Mouse (Mus musculus) midbrain, embryonic 11.5 days (tissue): ENCODE results near the gene Nav3. TPM values are rescaled to one million over a fixed set of nuclear protein-coding genes. Genes with fewer than 3 reads are reported as not detected.

Experiments
- ATAC-seq: fragments of 200-750 bp; cut with Nextera tagmentation; 2 replicates; pipeline ENCODE4 v1.8.0; 2017; ENCODE audit warnings: moderate TSS enrichment, moderate library complexity; ENCODE audit not compliant: low FRiP score
- DNase-seq: peaks from one replicate; pipeline ENCODE4 v3.0.0; 2015; ENCODE audit warnings: low spot score; ENCODE audit errors: missing footprints
- H3K27ac ChIP-seq: fragments of 300-500 bp; sonication (generic); 2 replicates; pipeline ENCODE4 v1.5.1; 2014; ENCODE audit warnings: low read depth, low read length
- H3K27me3 ChIP-seq: fragments of 300-500 bp; sonication (generic); 2 replicates; pipeline ENCODE4 v1.6.1; 2014; ENCODE audit warnings: mild to moderate bottlenecking, low read length, moderate library complexity, mixed read lengths; ENCODE audit not compliant: control insufficient read depth, insufficient read depth
- H3K36me3 ChIP-seq: fragments of 300-500 bp; sonication (generic); 2 replicates; pipeline ENCODE4 v1.6.1; 2014; ENCODE audit warnings: mild to moderate bottlenecking, low read length, moderate library complexity, mixed read lengths; ENCODE audit not compliant: control insufficient read depth, insufficient read depth
- H3K4me1 ChIP-seq: fragments of 300-500 bp; sonication (generic); 2 replicates; pipeline ENCODE4 v1.6.1; 2014; ENCODE audit warnings: low read length; ENCODE audit not compliant: control insufficient read depth, insufficient read depth
- H3K4me2 ChIP-seq: fragments of 300-500 bp; sonication (generic); 2 replicates; pipeline ENCODE4 v1.6.1; 2014; ENCODE audit warnings: mild to moderate bottlenecking, moderate library complexity
- H3K4me3 ChIP-seq: fragments of 300-500 bp; sonication (generic); 2 replicates; pipeline ENCODE4 v1.5.1; 2014; ENCODE audit warnings: low read depth, low read length
- H3K9ac ChIP-seq: fragments of 300-500 bp; sonication (generic); 2 replicates; pipeline ENCODE4 v1.6.1; 2014; ENCODE audit warnings: low read length
- H3K9me3 ChIP-seq: fragments of 300-500 bp; sonication (generic); 2 replicates; pipeline ENCODE4 v1.6.1; 2016; ENCODE audit warnings: low read length; ENCODE audit not compliant: control insufficient read depth
- WGBS: fragments of 180-500 bp; shearing (Covaris S2); extraction: QIAGEN DNeasy Blood & Tissue Kit; methylation state at CpG from one replicate; pipeline ENCODE4 v1.1.7; 2014; 5-methylcytosine and 5-hydroxymethylcytosine counted together
- polyA plus RNA-seq: library from polyadenylated mRNA; unstranded; fragments of >200 nt; fragmentation: Nextera tagmentation; extraction: Ambion mirVana; gene quantifications from 2 replicates; pipeline ENCODE4 v1.2.1, GENCODE M21; 2014

Gene Nav3
- polyA plus RNA-seq, 1 experiment from 2014 or later, result 7.9 TPM

GRCm38 (mm10) chr10:110440396-110440795, 15.6 kb downstream of the Nav3 start:
- Histone ChIP-seq H3K9me3 (no peaks in the 10 kb centered on the region), H3K4me3 (no peak overlapping the region), H3K27me3 (no peaks in the 10 kb centered on the region), H3K27ac (no peak overlapping the region), H3K4me2 (no peak overlapping the region), H3K9ac (no peak overlapping the region), H3K4me1 (no peaks in the 10 kb centered on the region), H3K36me3 (no peaks in the 10 kb centered on the region)
- 82% methylated on average over 2 of the region's 2 CpGs for WGBS
- ATAC-seq (no peak), DNase-seq (no peak)

- Histone ChIP-seq H3K4me1 (peaks cover 9% of the 10 kb centered on the region), H3K9ac (no peak overlapping the region), H3K27me3 (no peaks in the 10 kb centered on the region), H3K27ac (no peak overlapping the region), H3K4me2 (no peak overlapping the region), H3K36me3 (no peaks in the 10 kb centered on the region), H3K9me3 (no peaks in the 10 kb centered on the region), H3K4me3 (no peak overlapping the region)
- 93% methylated on average over 3 of the region's 3 CpGs for WGBS
- DNase-seq, result no peak
- no peak for ATAC-seq
These were observed 24.9 kb downstream of the Nav3 start for GRCm38 (mm10) chr10:110431078-110431477.

- WGBS, result 33% methylated on average over 6 of the region's 6 CpGs
- Histone ChIP-seq H3K9ac (no peak overlapping the region), H3K36me3 (no peaks in the 10 kb centered on the region), H3K27ac (no peak overlapping the region), H3K27me3 (no peaks in the 10 kb centered on the region), H3K4me3 (no peak overlapping the region), H3K9me3 (no peaks in the 10 kb centered on the region), H3K4me2 (no peak overlapping the region), H3K4me1 (peaks cover 9% of the 10 kb centered on the region)
- ATAC-seq (peak; percentile 60), DNase-seq (no peak)
These were observed 26.4 kb downstream of the Nav3 start for GRCm38 (mm10) chr10:110429578-110429977.

- Histone ChIP-seq H3K4me2 (no peak overlapping the region), H3K27me3 (no peaks in the 10 kb centered on the region), H3K4me3 (no peak overlapping the region), H3K36me3 (no peaks in the 10 kb centered on the region), H3K27ac (no peak overlapping the region), H3K9ac (no peak overlapping the region), H3K4me1 (peaks cover 9% of the 10 kb centered on the region), H3K9me3 (no peaks in the 10 kb centered on the region)
- 81% methylated on average over 2 of the region's 2 CpGs for WGBS
- ATAC-seq (no peak), DNase-seq (no peak)
These were observed 27.0 kb downstream of the Nav3 start for GRCm38 (mm10) chr10:110429052-110429451.

- no peak overlapping the region for H3K9ac ChIP-seq
- H3K27ac ChIP-seq, result no peak overlapping the region
- no peaks in the 10 kb centered on the region for H3K9me3 ChIP-seq
- DNase-seq (no peak), ATAC-seq (no peak)
- H3K4me2 ChIP-seq, result no peak overlapping the region
- no peaks in the 10 kb centered on the region for H3K27me3 ChIP-seq
- WGBS, result 86% methylated on average over 5 of the region's 5 CpGs
- no peak overlapping the region for H3K4me3 ChIP-seq
- H3K36me3 ChIP-seq, result no peaks in the 10 kb centered on the region
- H3K4me1 ChIP-seq, result no peaks in the 10 kb centered on the region
These were observed 34.5 kb downstream of the Nav3 start for GRCm38 (mm10) chr10:110421533-110421932.

- ATAC-seq (peak; percentile 75), DNase-seq (no peak)
- no peak overlapping the region for H3K4me2 ChIP-seq
- WGBS, result 68% methylated on average over 5 of the region's 5 CpGs
- H3K36me3 ChIP-seq, result no peaks in the 10 kb centered on the region
- no peaks in the 10 kb centered on the region for H3K27me3 ChIP-seq
- no peak overlapping the region for H3K27ac ChIP-seq
- no peak overlapping the region for H3K9ac ChIP-seq
- H3K4me3 ChIP-seq, result no peak overlapping the region
- H3K4me1 ChIP-seq, result no peaks in the 10 kb centered on the region
- no peaks in the 10 kb centered on the region for H3K9me3 ChIP-seq
These were observed 39.0 kb downstream of the Nav3 start for GRCm38 (mm10) chr10:110417003-110417402.

- Histone ChIP-seq H3K9ac (no peak overlapping the region), H3K36me3 (no peaks in the 10 kb centered on the region), H3K4me3 (no peak overlapping the region), H3K4me2 (no peak overlapping the region), H3K9me3 (no peaks in the 10 kb centered on the region), H3K4me1 (no peaks in the 10 kb centered on the region), H3K27me3 (no peaks in the 10 kb centered on the region), H3K27ac (no peak overlapping the region)
- peak; percentile 57 for ATAC-seq
- WGBS, result 52% methylated on average over 3 of the region's 3 CpGs
- no peak for DNase-seq
These were observed 40.4 kb downstream of the Nav3 start for GRCm38 (mm10) chr10:110415624-110416023.

- no peak for ATAC-seq
- WGBS, result 84% methylated on average over 11 of the region's 11 CpGs
These were observed 42.6 kb downstream of the Nav3 start for GRCm38 (mm10) chr10:110413281-110413897.

GRCm38 (mm10) chr10:110402950-110403349, 53.1 kb downstream of the Nav3 start:
- 91% methylated on average over 2 of the region's 2 CpGs for whole genome bisulfite sequencing
- H3K4me3 ChIP-seq, result no peak overlapping the region
- no peak overlapping the region for H3K27ac ChIP-seq
- no peak overlapping the region for H3K4me2 ChIP-seq
- H3K9me3 ChIP-seq, result no peaks in the 10 kb centered on the region
- H3K27me3 ChIP-seq, result no peaks in the 10 kb centered on the region
- no peaks in the 10 kb centered on the region for H3K4me1 ChIP-seq
- no peak for DNase-seq
- H3K36me3 ChIP-seq, result no peaks in the 10 kb centered on the region
- H3K9ac ChIP-seq, result no peak overlapping the region
- ATAC-seq, result no peak

More at GRCm38 (mm10) chr10:110413281-110413897, 42.6 kb downstream of the Nav3 start:
- no peaks in the 10 kb centered on the region for H3K36me3 ChIP-seq
- no peaks in the 10 kb centered on the region for H3K9me3 ChIP-seq
- DNase-seq, result peak; percentile 39
- no peak overlapping the region for H3K4me3 ChIP-seq
- no peak overlapping the region for H3K9ac ChIP-seq
- H3K27ac ChIP-seq, result no peak overlapping the region
- no peak overlapping the region for H3K4me2 ChIP-seq
- H3K27me3 ChIP-seq, result no peaks in the 10 kb centered on the region
- H3K4me1 ChIP-seq, result no peaks in the 10 kb centered on the region
